Mouse (Mus musculus) induced T-regulatory cell, adult 2 months (primary cell): ENCODE results near the gene Cdr2l.
"Not testable (repeated sequence)": the region's sequence is repeated elsewhere in the genome, so short reads cannot be mapped to it uniquely, and the experiment has no call there.

Source experiments
- DNase-seq: peaks from one replicate; pipeline ENCODE4 v3.0.0-alpha.2; 2012; ENCODE audit warnings: low read depth

Cdr2l gene

GRCm38 (mm10) chr11:115371354-115371753 is 10.4 kb upstream of the Cdr2l start:
- no peak for DNase-seq

DNA sequence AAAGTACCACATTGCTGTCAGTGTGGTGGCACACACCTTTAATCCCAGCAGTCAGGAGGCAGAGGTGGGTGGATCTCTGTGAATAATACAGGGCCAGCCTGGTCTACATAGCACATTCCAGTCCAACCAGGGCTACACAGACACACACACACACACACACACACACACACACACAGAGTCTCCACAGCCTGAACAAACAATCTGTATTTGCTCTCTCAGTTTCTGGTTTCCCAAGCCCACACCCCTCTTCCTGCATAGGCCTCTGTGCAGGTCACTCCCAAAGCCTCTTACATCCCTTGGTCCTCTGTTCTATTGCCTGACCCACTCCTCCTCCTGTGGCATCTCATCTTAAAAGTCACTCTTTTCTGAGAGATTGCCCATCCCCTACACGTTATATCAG is 9.7 kb upstream of the Cdr2l start:
- DNase-seq, result no peak

- no peak for DNase-seq
These were observed 9.0 kb upstream of the Cdr2l start for GRCm38 (mm10) chr11:115372737-115373136.

GRCm38 (mm10) chr11:115373805-115374694 is 7.7 kb upstream of the Cdr2l start:
- DNase-seq, result no peak

GRCm38 (mm10) chr11:115374695-115375425 is 6.9 kb upstream of the Cdr2l start:
- DNase-seq, result no peak

DNA sequence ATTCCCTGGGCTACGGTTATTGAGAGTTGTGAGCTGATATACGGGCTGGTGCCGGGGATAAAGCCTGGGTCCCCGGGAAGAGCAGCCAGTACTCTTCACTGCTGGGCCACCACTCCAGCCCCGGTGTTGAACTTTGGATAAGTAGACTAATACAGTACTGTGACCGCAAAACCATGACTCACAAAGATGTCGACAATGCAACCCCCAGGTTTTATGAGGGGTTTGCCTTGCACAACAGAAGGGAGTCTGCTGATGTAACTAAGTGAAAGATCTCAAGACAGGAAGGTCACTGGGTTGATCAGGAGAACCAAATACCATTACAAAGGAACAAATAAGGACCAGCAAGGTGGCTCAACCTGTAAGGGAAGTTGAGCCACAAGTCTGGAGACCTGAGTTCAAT is 5.0 kb upstream of the Cdr2l start:
- no peak for DNase-seq

DNA sequence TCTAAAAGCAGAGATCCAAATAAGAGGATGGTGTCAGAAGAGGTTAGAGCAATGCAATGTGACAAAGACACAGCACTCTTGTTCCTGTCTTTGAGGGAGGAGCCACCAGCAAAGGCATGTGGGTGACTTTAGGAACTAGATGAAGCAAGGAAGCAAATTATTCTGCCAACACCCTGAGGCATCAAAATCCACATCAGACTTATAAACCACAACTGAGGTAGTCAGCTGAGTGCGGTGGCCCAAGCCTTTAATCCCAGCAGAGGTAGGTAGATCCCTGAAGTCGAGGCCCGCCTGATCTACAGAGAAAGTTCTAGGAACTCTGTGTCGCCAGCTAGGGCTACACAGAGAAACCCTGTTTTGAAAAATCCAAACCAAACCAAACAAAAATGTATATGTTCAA is 4.5 kb upstream of the Cdr2l start:
- no peak for DNase-seq

DNA sequence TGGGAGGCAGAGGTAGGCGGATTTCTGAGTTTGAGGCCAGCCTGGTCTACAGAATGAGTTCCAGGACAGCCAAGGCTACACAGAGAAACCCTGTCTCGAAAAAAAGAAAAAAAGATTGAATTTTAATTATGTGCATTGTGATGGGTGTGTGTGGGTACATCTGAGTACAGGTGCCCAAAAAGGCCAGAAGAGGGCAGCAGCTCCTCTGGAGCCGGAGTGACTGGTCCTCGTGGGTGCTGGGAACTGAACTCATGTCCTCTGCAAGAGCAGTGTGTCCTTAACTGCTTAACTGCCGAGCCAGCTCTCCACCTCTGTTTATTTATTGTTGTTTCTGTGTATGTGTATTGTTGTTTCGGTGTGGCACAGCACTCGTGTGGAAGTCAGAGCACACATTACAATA is 3.9 kb upstream of the Cdr2l start:
- DNase-seq, result no peak

DNA sequence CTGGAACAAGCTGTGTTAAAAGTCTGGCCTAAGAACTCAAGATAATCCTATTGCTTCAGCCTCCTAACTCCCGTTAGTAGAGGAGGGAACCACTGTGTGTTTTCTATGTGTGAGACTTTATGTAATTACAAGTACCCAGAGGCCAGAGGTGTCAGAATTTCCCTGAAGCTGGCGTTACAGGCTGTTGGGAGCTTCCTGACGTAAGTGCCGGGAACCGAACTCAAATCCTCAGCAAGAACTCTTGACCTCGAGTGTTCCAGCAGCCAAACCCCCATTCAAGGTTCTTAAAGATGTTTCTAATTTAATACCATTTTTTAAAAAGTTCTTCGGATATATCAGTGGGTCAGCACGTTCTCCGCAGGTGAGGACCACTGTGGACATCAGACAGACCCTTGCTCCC is 440 bp upstream of the Cdr2l start:
- no peak for DNase-seq

GRCm38 (mm10) chr11:115382891-115383290 is 1.2 kb downstream of the Cdr2l start:
- no peak for DNase-seq

DNA sequence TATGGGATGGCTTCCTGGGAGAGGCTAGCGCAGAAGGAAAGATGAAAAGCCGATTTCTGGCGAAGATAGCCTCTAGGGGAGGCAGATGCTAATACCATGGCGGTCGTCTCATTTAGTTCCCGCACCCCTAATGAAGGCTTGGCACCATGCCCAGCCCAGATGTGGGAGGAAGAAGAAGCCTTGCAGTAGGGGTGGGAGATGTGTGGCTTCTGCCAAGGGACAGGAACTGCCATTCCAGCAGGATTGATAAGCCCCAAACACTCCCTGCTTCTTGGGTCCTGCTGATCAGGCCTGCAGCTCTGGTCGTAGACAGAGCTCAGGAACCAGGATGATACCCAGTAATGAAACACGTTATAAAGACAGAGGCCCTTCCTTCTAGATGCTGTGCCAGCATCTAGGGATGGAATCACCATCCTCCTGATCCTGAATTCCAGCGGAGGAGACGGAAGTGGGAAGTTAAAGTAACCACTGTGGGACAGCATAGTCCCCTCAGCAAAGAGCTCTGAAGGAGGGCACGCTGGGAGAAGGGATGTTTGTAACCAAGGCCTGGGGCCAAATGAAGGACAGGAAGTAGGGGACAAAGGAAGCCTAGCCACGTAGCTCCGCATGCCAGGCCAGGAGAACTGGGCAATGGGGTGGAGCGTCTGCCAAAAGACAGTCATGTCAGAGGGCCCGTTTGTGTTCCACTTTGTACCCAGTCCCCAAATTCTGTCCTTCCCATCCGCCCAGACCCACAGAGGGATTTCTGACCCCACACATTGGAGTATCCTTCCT is 2.2 kb downstream of the Cdr2l start:
- no peak for DNase-seq

GRCm38 (mm10) chr11:115384587-115384986 is 2.9 kb downstream of the Cdr2l start:
- DNase-seq, result no peak

DNA sequence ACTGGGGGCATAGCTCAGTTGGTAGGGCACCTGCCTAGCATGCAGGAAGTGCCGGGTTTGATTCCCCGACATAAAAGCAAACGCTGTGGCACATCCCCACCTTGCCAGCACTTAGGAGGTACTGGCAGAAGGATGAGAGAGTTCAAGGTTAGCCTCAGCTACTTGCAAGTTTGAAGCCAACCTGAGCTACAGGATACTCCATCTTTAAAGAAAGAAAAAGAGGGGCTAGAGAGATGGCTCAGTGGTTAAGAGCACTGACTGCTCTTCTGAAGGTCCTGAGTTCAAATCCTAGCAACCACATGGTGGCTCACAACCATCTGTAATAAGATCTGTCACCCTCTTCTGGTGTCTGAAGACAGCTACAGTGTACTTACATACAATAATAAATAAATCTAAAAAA is 5.1 kb downstream of the Cdr2l start:
- DNase-seq, result not testable (repeated sequence)

DNA sequence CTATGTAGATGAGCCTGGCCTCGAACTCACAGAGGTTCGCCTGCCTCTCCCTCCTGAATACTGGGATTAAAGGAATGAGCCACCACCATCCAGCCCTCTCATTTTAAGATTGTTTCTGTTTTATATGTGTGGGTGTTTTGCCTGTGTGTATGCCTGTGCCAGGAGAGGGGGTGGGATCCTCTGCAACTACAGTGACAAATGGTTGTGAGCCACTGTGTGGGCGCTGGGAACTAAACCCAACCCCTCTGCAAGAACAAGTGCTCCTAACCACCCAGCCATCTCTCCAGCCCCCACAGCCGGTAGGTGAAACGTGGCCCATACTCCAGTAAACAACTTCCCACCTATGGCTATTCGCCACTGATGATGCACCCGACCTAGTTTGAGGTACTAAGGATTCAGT is 9.6 kb downstream of the Cdr2l start:
- DNase-seq, result no peak

- DNase-seq, result no peak
These were observed 12.1 kb downstream of the Cdr2l start for GRCm38 (mm10) chr11:115393721-115394325.

DNA sequence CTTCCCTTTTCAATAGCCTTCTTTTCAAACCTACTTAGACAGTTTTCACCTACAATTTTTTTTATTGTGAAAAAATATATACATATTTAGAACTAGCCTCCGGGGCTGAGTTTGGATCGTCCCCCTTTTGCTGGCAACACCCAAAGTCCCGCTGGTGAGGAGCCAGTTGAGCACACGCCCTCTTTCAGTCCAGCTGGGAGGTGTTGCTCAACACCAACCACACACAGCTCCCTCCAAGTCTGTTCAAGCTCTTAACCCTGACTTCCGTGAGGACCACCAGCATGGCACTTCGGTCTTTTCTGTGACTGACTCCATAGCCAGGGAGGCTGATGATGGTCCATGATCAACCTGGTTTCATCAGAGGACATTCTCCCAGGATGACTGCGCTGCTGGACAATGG is 16.4 kb downstream of the Cdr2l start:
- DNase-seq, result no peak

DNA sequence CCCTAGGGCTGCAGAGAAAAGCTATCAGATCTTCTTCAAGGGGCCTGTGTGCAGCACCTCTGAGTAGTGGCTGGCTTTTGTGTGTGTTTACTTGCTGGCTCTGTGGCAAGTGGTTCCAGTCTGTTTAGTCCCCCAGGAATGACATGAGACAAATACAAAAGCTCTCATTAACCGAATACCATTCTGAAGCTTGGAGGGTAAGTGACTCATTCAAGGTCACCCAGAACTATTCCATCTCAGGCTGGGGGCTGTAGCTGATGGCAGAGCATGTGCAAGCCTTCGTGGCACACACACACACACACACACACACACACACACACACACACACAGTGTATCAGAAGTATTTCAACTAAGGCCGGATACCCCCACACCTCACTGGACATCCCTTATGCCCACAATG is 18.4 kb downstream of the Cdr2l start:
- DNase-seq, result no peak

DNA sequence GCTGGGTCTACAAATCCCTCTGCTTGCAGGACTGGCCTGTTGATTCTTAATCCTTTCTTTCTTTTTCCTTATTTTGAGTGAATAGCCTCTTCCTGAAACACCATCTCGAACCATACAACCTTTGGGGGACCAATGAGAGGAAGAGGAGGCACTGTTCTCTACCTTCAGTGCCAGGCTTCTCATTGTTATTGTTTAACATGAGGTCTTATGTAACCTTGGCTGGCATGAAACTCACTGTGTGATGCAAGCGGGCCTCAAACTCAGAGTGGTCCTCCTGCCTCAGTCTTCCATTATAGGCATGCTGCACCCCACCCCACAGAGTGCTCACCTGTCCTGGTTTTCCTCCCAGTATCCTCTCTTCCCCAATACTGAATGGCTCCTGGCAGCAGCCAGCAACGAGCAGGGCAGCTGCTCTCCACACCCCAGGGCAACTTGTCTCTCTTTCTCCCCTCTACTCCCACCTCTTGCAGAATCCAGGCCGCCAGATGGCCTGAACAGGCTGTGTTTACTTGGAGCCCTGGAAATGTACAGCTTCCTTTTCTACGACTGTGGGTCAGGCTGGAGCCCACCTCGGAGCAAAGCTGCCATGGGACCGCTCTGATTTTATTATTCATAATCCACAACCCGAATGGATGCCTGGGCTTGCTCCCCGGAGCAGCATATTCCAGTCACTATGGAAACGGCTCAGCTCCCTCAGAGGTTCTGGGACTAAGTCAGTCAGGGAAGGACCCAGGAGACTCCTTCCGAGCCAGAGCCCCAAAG is 19.1 kb downstream of the Cdr2l start:
- no peak for DNase-seq

GRCm38 (mm10) chr11:115403338-115404124 is 21.8 kb downstream of the Cdr2l start, which contains the start of gene Mrpl58:
Gene Mrpl58 (plus strand): TSS chr11:115403752.
- peak; percentile 92 for DNase-seq

GRCm38 (mm10) chr11:115405723-115406122 is 24.0 kb downstream of the Cdr2l start:
- no peak for DNase-seq
